Mouse (Mus musculus): ENCODE data around the gene Ccdc117.

DNA sequence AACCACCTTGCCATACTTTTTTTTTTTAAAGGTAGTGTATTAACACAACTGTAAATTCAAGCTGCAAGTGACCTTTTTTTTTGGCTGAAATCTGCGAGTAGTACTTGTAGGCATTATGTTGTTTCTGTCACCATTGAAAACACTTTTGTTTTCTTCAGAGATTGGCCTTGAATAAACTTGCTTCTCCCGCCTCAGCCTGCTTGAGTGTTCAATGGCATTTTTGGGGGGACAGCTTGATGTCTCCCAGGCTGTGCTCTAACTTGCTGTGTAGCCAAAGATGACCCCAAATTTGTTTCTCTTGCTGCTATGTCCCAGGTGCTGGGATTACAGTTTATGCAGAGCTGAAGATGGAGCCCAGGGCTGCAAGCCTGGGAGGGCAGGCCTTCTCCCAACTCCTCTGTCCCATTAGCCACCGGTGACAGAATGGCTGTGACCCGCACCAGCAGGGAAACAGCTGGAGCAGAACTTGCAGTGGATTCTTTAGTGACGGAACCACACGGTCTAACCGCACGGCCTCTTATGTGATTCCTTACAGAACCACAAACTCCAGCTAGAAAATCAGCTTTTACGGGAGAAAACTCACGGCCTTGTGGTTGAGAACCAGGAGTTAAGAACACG is 19.1 kb downstream of the Ccdc117 start:
- no peak for TF ChIP-seq POLR2A (IDR thresholded peaks at IDR 0.05; ENCODE audit: insufficient read length, low read depth)
- TF ChIP-seq POLR2AphosphoS2 (IDR thresholded peaks at IDR 0.05; ENCODE audit: insufficient read length, low read depth) = no peak
- TF ChIP-seq SRF (IDR thresholded peaks at IDR 0.05; ENCODE audit: control insufficient read depth, insufficient read length, low read depth) = no peak
- no peak for TF ChIP-seq MAX (IDR thresholded peaks at IDR 0.05; ENCODE audit: low read depth)
- no peak for TF ChIP-seq REST (IDR thresholded peaks at IDR 0.05; ENCODE audit: insufficient read depth, insufficient read length)
- no peak for TF ChIP-seq MYOG (IDR thresholded peaks at IDR 0.05; ENCODE audit: control insufficient read depth in 1 of 3, insufficient read depth in 1 of 3, insufficient read length in 2 of 3, low read depth in 2 of 3)
- no peak for TF ChIP-seq TCF12 (IDR thresholded peaks at IDR 0.05; ENCODE audit: insufficient read depth, poor library complexity, severe bottlenecking)
- no peak for TF ChIP-seq USF1 (IDR thresholded peaks at IDR 0.05; ENCODE audit: low read depth)
